In genomic region chr6:6863955-6864354, GRCm38 (mm10) we compare ENCODE assay signal across 8 mouse cellular contexts. TPM values are rescaled to one million over a fixed set of nuclear protein-coding genes. Genes with fewer than 3 reads are reported as not detected.
DNase-seq lines count a peak whose midpoint lies in the region; ATAC-seq and TF ChIP-seq lines count a peak whose summit lies in the region.

No protein-coding gene starts in this region.

- peak overlapping the region; percentile 67 for H3K4me2 ChIP-seq in lung, embryonic 16.5 days (ENCODE audit: low read depth, low read length)
- H3K4me2 ChIP-seq in forebrain, embryonic 16.5 days (ENCODE audit: low read length), result peak overlapping the region; percentile 52
- H3K4me2 ChIP-seq in liver, embryonic 14.5 days (ENCODE audit: low read depth), result peak overlapping the region; percentile 22; the same call in 1 of the 2 replicates
- peak overlapping the region; percentile 65 for H3K4me2 ChIP-seq in stomach, embryonic 16.5 days (ENCODE audit: low read depth, low read length)

- TF ChIP-seq EP300 in liver, embryonic 14.5 days (IDR thresholded peaks at IDR 0.05; ENCODE audit: low read depth), result no peak

- H3K36me3 ChIP-seq in lung, embryonic 16.5 days (ENCODE audit: control insufficient read depth, insufficient read depth, low read length), result no peaks in the 10 kb centered on the region
- no peaks in the 10 kb centered on the region for H3K36me3 ChIP-seq in forebrain, embryonic 16.5 days (ENCODE audit: control insufficient read depth, insufficient read depth)
- H3K36me3 ChIP-seq in liver, embryonic 14.5 days (replicated peaks; ENCODE audit: control insufficient read depth, insufficient read depth, low read depth), result no peaks in the 10 kb centered on the region
- H3K36me3 ChIP-seq in stomach, embryonic 16.5 days (ENCODE audit: control insufficient read depth, insufficient read depth, low read length), result no peaks in the 10 kb centered on the region

- WGBS in lung, embryonic 16.5 days, result 3% methylated on average over 14 of the region's 21 CpGs
- WGBS in forebrain, embryonic 16.5 days, result 2% methylated on average over 21 of the region's 21 CpGs
- WGBS in liver, embryonic 14.5 days (ENCODE audit: insufficient replicate concordance), result 1% methylated on average over 21 of the region's 21 CpGs
- WGBS in stomach, embryonic 16.5 days, result 2% methylated on average over 20 of the region's 21 CpGs

- no peak for DNase-seq in lung, postnatal 14 days
- no peak for DNase-seq in liver, embryonic 14.5 days (ENCODE audit: low read depth in 3 of 3, low spot score in 3 of 3)
- DNase-seq in layer of hippocampus, postnatal 14 days (ENCODE audit: low spot score in 2 of 2), result no peak
- no peak for DNase-seq in right cerebral cortex, adult 18-20 months
- DNase-seq in kidney, postnatal 10 days, result no peak

- H3K27me3 ChIP-seq in lung, embryonic 16.5 days (ENCODE audit: control insufficient read depth, insufficient read depth, low read depth, low read length), result peaks cover 82% of the 10 kb centered on the region
- H3K27me3 ChIP-seq in forebrain, embryonic 16.5 days (replicated peaks; ENCODE audit: control insufficient read depth, insufficient read depth, low read length), result peaks cover 22% of the 10 kb centered on the region
- peaks cover 91% of the 10 kb centered on the region for H3K27me3 ChIP-seq in liver, embryonic 14.5 days (ENCODE audit: control insufficient read depth, insufficient read depth, low read length)
- H3K27me3 ChIP-seq in stomach, embryonic 16.5 days (ENCODE audit: control insufficient read depth, insufficient read depth, low read length), result peaks cover 78% of the 10 kb centered on the region

- no peak for TF ChIP-seq CTCF in liver, embryonic 14.5 days (IDR thresholded peaks at IDR 0.05; ENCODE audit: low read depth)

- no peak overlapping the region for H3K27ac ChIP-seq in lung, embryonic 16.5 days (ENCODE audit: low read length)
- peak overlapping the region; percentile 94 for H3K27ac ChIP-seq in forebrain, embryonic 16.5 days (ENCODE audit: low read length)
- no peak overlapping the region for H3K27ac ChIP-seq in liver, embryonic 14.5 days
- H3K27ac ChIP-seq in stomach, embryonic 16.5 days (ENCODE audit: low read length), result no peak overlapping the region

- peak overlapping the region; percentile 41 for H3K4me3 ChIP-seq in lung, embryonic 16.5 days (ENCODE audit: low read length)
- H3K4me3 ChIP-seq in forebrain, embryonic 16.5 days (replicated peaks; ENCODE audit: low read length), result peak overlapping the region; percentile 52
- no peak overlapping the region for H3K4me3 ChIP-seq in liver, embryonic 14.5 days (ENCODE audit: insufficient read depth in 1 of 2, low read depth in 2 of 2, low read length in 2 of 2)
- H3K4me3 ChIP-seq in stomach, embryonic 16.5 days (replicated peaks; ENCODE audit: low read length), result peak overlapping the region; percentile 41

- peaks cover 14% of the 10 kb centered on the region for H3K4me1 ChIP-seq in lung, embryonic 16.5 days (replicated peaks; ENCODE audit: control insufficient read depth, insufficient read depth, low read length)
- H3K4me1 ChIP-seq in forebrain, embryonic 16.5 days (replicated peaks; ENCODE audit: control insufficient read depth, insufficient read depth, low read length), result peaks cover 24% of the 10 kb centered on the region
- H3K4me1 ChIP-seq in liver, embryonic 14.5 days (replicated peaks; ENCODE audit: control insufficient read depth in 2 of 2, insufficient read depth in 2 of 2, low read length in 1 of 2), result no peaks in the 10 kb centered on the region
- peaks cover 13% of the 10 kb centered on the region for H3K4me1 ChIP-seq in stomach, embryonic 16.5 days (ENCODE audit: control insufficient read depth, insufficient read depth, low read length)

- no peaks in the 10 kb centered on the region for H3K9me3 ChIP-seq in lung, embryonic 16.5 days (ENCODE audit: control insufficient read depth, low read length)
- no peaks in the 10 kb centered on the region for H3K9me3 ChIP-seq in forebrain, embryonic 16.5 days (ENCODE audit: control insufficient read depth, low read length)
- no peaks in the 10 kb centered on the region for H3K9me3 ChIP-seq in liver, embryonic 14.5 days (ENCODE audit: control insufficient read depth, low read length)
- H3K9me3 ChIP-seq in stomach, embryonic 16.5 days (replicated peaks; ENCODE audit: control insufficient read depth, low read length), result no peaks in the 10 kb centered on the region

- H3K9ac ChIP-seq in lung, embryonic 16.5 days (ENCODE audit: low read length), result no peak overlapping the region
- peak overlapping the region; percentile 74 for H3K9ac ChIP-seq in forebrain, embryonic 16.5 days (replicated peaks; ENCODE audit: low read depth, low read length)
- H3K9ac ChIP-seq in liver, embryonic 14.5 days (replicated peaks), result no peak overlapping the region
- peak overlapping the region; percentile 35; the same call in 1 of the 2 replicates for H3K9ac ChIP-seq in stomach, embryonic 16.5 days (ENCODE audit: low read length)

- no peak; the same call in 1 of the 2 replicates for ATAC-seq in lung, embryonic 16.5 days (ENCODE audit: low read depth)
- peak; percentile 3; the same call in 1 of the 2 replicates for ATAC-seq in forebrain, embryonic 16.5 days
- ATAC-seq in liver, embryonic 14.5 days (ENCODE audit: insufficient read depth), result no peak
- 0 out of 2 replicates have a peak, but pooled peaks have one; percentile 5 for ATAC-seq in stomach, embryonic 16.5 days (ENCODE audit: insufficient read depth, low FRiP score)

RNA-seq across cellular contexts. Expression of gene Dlx6, which starts 0.8 kb away (rescaled TPM):
- polyA plus RNA-seq in lung, embryonic 16.5 days (2015; fragmentation: Nextera tagmentation; extraction: Ambion mirVana), result not detected in 2 replicates
- 7.2 and 12.6 TPM in 2 replicates for polyA plus RNA-seq in forebrain, embryonic 16.5 days (2015; fragmentation: Nextera tagmentation; extraction: Ambion mirVana)
- 0.01 TPM in 1 of 2 replicates, not detected in the other for polyA plus RNA-seq in liver, embryonic 14.5 days (2012; rRNA removed)
- polyA plus RNA-seq in liver, embryonic 14.5 days (2014; fragmentation: Nextera tagmentation; extraction: Ambion mirVana), result not detected in 2 replicates
- polyA plus RNA-seq in stomach, embryonic 16.5 days (2015; fragmentation: Nextera tagmentation; extraction: Ambion mirVana), result 0.27 and 0.47 TPM in 2 replicates
- total RNA-seq in layer of hippocampus, postnatal 14 days (2021), result 10 to 100 TPM in 1 of 2 experiments, 1 to 10 TPM in 1; 8.3 to 10.1 TPM

RNA-seq across cellular contexts. Expression of gene Dlx5, which starts 17.9 kb away (rescaled TPM):
- polyA plus RNA-seq in lung, embryonic 16.5 days (2015; fragmentation: Nextera tagmentation; extraction: Ambion mirVana), result 0.26 and 0.69 TPM in 2 replicates
- polyA plus RNA-seq in forebrain, embryonic 16.5 days (2015; fragmentation: Nextera tagmentation; extraction: Ambion mirVana), result 74.3 and 75.7 TPM in 2 replicates
- polyA plus RNA-seq in liver, embryonic 14.5 days (2012; rRNA removed), result 0.03 TPM in 1 of 2 replicates, not detected in the other
- not detected in 2 replicates for polyA plus RNA-seq in liver, embryonic 14.5 days (2014; fragmentation: Nextera tagmentation; extraction: Ambion mirVana)
- 3.5 and 3.9 TPM in 2 replicates for polyA plus RNA-seq in stomach, embryonic 16.5 days (2015; fragmentation: Nextera tagmentation; extraction: Ambion mirVana)
- total RNA-seq in layer of hippocampus, postnatal 14 days (2021), result 1 to 10 TPM; 4.7 to 6.1 TPM

Comparison
In these comparisons a context has a peak if more than half of its experiments do, and no peak if none do; other contexts are left out.
1. ATAC-seq: peak in forebrain, embryonic 16.5 days (single experiment) and stomach, embryonic 16.5 days (single experiment); none in lung, embryonic 16.5 days (single experiment) and liver, embryonic 14.5 days (single experiment).
2. H3K4me3 ChIP-seq: peak in lung, embryonic 16.5 days (single experiment), forebrain, embryonic 16.5 days (single experiment) and stomach, embryonic 16.5 days (single experiment); none in liver, embryonic 14.5 days (0 of 2).
3. H3K9ac ChIP-seq: peak in forebrain, embryonic 16.5 days (single experiment) and stomach, embryonic 16.5 days (single experiment); none in lung, embryonic 16.5 days (single experiment) and liver, embryonic 14.5 days (single experiment).
4. RNA of gene Dlx5, which starts 17.9 kb away (polyA plus RNA-seq): 74.3 to 75.7 TPM in forebrain, embryonic 16.5 days; 3.5 to 3.9 TPM in stomach, embryonic 16.5 days, 0.26 to 0.69 TPM in lung, embryonic 16.5 days and 0.03 TPM in liver, embryonic 14.5 days; every median in the first group is over 10 times any median in the second.
5. Peak in every context shown above with its lines, with median percentiles within 50 percentile points of each other: H3K4me2 ChIP-seq.